Mouse (Mus musculus) MEL (cell line): ENCODE measurements around the gene Apod. TPM values are rescaled to one million over a fixed set of nuclear protein-coding genes. Genes with fewer than 3 reads are reported as not detected.

Source experiments
- DNase-seq: peaks from one replicate; pipeline ENCODE4 v3.0.0; 2011; ENCODE audit warnings: low read depth, low spot score
- H3K27ac ChIP-seq: 2 replicates; pipeline ENCODE4 v1.5.1; 2012; ENCODE audit warnings: low read depth, mild to moderate bottlenecking, control low read depth, low read length, moderate library complexity; ENCODE audit not compliant: control insufficient read depth
- H3K27me3 ChIP-seq, 2 experiments: fragments of 150-350 bp in 1 of 2; sonication (generic) in 1 of 2; 2 replicates each; pipeline ENCODE4 v1.6.1; 2012; ENCODE audit warnings: low read length in 2 of 2, mild to moderate bottlenecking in 2 of 2, improper control_type of control experiment in 1 of 2, moderate library complexity in 1 of 2; ENCODE audit not compliant: insufficient read depth in 2 of 2, control insufficient read depth in 1 of 2
- H3K36me3 ChIP-seq, 2 experiments: 2 replicates each; pipeline ENCODE4 v1.6.1; 2012 to 2014; ENCODE audit warnings: low read length in 2 of 2, improper control_type of control experiment in 1 of 2, inconsistent platforms in 1 of 2, mild to moderate bottlenecking in 1 of 2; ENCODE audit not compliant: insufficient read depth in 2 of 2, control insufficient read depth in 1 of 2
- H3K4me1 ChIP-seq, 2 experiments: fragments of 150-350 bp in 1 of 2; sonication (generic) in 1 of 2; 2 replicates each; pipeline ENCODE4 v1.6.1; 2012; ENCODE audit warnings: low read length in 2 of 2, improper control_type of control experiment in 1 of 2, mild to moderate bottlenecking in 1 of 2; ENCODE audit not compliant: insufficient read depth in 2 of 2, control insufficient read depth in 1 of 2
- H3K4me3 ChIP-seq, 2 experiments: fragments of 150-350 bp in 1 of 2; sonication (generic) in 1 of 2; 2 replicates each; pipeline ENCODE4 v1.5.1; 2012; ENCODE audit warnings: low read depth in 2 of 2, low read length in 2 of 2, mild to moderate bottlenecking in 2 of 2, moderate library complexity in 2 of 2, control low read depth in 1 of 2, improper control_type of control experiment in 1 of 2; ENCODE audit not compliant: control insufficient read depth in 1 of 2, insufficient read depth in 1 of 2
- H3K79me2 ChIP-seq: 2 replicates; pipeline ENCODE4 v1.6.1; 2012; ENCODE audit warnings: mild to moderate bottlenecking, low read length, moderate library complexity; ENCODE audit not compliant: control insufficient read depth, poor library complexity, insufficient read depth
- H3K9ac ChIP-seq: 2 replicates; pipeline ENCODE4 v1.6.1; 2012; ENCODE audit warnings: low read depth, mild to moderate bottlenecking, control low read depth, low read length, moderate library complexity; ENCODE audit not compliant: control insufficient read depth, poor library complexity, severe bottlenecking
- H3K9me3 ChIP-seq: fragments of 150-350 bp; sonication (generic); replicated peaks from 2 replicates; pipeline ENCODE4 v1.6.1; 2012; ENCODE audit warnings: mild to moderate bottlenecking, low read length, improper control_type of control experiment, moderate library complexity; ENCODE audit not compliant: insufficient read depth
- CHD1 ChIP-seq: IDR thresholded peaks from 2 replicates; pipeline ENCODE4 v1.6.1; 2012; ENCODE audit warnings: low read depth, mild to moderate bottlenecking, inconsistent platforms, low read length, improper control_type of control experiment
- CHD2 ChIP-seq: IDR thresholded peaks from 2 replicates; pipeline ENCODE4 v1.6.1; 2011; ENCODE audit warnings: low read length, improper control_type of control experiment
- CTCF ChIP-seq, 3 experiments: IDR thresholded peaks in 2 of 3; conservative IDR thresholded peaks in 1 of 3; 2 replicates each; pipeline ENCODE4 v1.5.1; 2011 to 2012; ENCODE audit warnings: low read length in 3 of 3, low read depth in 2 of 3, mild to moderate bottlenecking in 2 of 3, improper control_type of control experiment in 1 of 3, inconsistent platforms in 1 of 3, mixed read lengths in 1 of 3, moderate library complexity in 1 of 3; ENCODE audit not compliant: control insufficient read depth in 1 of 3, insufficient read depth in 1 of 3, poor library complexity in 1 of 3, severe bottlenecking in 1 of 3
- EP300 ChIP-seq, 2 experiments: IDR thresholded peaks; 2 replicates each; pipeline ENCODE4 v1.6.1; 2011; ENCODE audit warnings: improper control_type of control experiment in 2 of 2, low read length in 2 of 2, low read depth in 1 of 2, mild to moderate bottlenecking in 1 of 2
- ETS1 ChIP-seq: IDR thresholded peaks from 2 replicates; pipeline ENCODE4 v1.6.1; 2012; ENCODE audit warnings: low read depth, mild to moderate bottlenecking, inconsistent platforms, low read length, improper control_type of control experiment, moderate library complexity
- GATA1 ChIP-seq: IDR thresholded peaks from 2 replicates; pipeline ENCODE4 v1.6.1; 2011; ENCODE audit warnings: low read depth, low read length, improper control_type of control experiment
- JUND ChIP-seq: IDR thresholded peaks from 2 replicates; pipeline ENCODE4 v1.6.1; 2011; ENCODE audit warnings: low read depth, mild to moderate bottlenecking, improper control_type of control experiment, low read length
- MAX ChIP-seq: IDR thresholded peaks from 2 replicates; pipeline ENCODE4 v1.6.1; 2011; ENCODE audit warnings: low read length, improper control_type of control experiment
- MEF2A ChIP-seq: IDR thresholded peaks from 2 replicates; pipeline ENCODE4 v1.6.1; 2014; ENCODE audit warnings: low read depth, mild to moderate bottlenecking, inconsistent platforms, low read length, improper control_type of control experiment; ENCODE audit not compliant: poor library complexity, insufficient replicate concordance, severe bottlenecking; ENCODE audit errors: extremely low read depth
- MXI1 ChIP-seq: IDR thresholded peaks from 2 replicates; pipeline ENCODE4 v1.6.1; 2011; ENCODE audit warnings: mild to moderate bottlenecking, low read depth, low read length, improper control_type of control experiment
- MYB ChIP-seq: IDR thresholded peaks from 2 replicates; pipeline ENCODE4 v1.6.1; 2011; ENCODE audit warnings: mild to moderate bottlenecking, low read depth, low read length, improper control_type of control experiment
- POLR2A ChIP-seq, 2 experiments: IDR thresholded peaks; 2 replicates each; pipeline ENCODE4 v1.6.1; 2011 to 2012; ENCODE audit warnings: low read length in 2 of 2, mild to moderate bottlenecking in 2 of 2, control low read depth in 1 of 2, improper control_type of control experiment in 1 of 2, low read depth in 1 of 2, moderate library complexity in 1 of 2; ENCODE audit not compliant: control insufficient read depth in 1 of 2, insufficient read depth in 1 of 2, poor library complexity in 1 of 2
- POLR2AphosphoS2 ChIP-seq: IDR thresholded peaks from 2 replicates; pipeline ENCODE4 v1.6.1; 2011; ENCODE audit warnings: low read length, improper control_type of control experiment
- POLR2AphosphoS5 ChIP-seq: IDR thresholded peaks from 2 replicates; pipeline ENCODE4 v1.6.1; 2012; ENCODE audit warnings: low read depth, borderline replicate concordance, mild to moderate bottlenecking, inconsistent platforms, low read length, moderate library complexity, mixed read lengths
- RAD21 ChIP-seq: IDR thresholded peaks from 2 replicates; pipeline ENCODE4 v1.6.1; 2011; ENCODE audit warnings: mild to moderate bottlenecking, low read depth, low read length, improper control_type of control experiment
- SMC3 ChIP-seq: IDR thresholded peaks from 2 replicates; pipeline ENCODE4 v1.6.1; 2011; ENCODE audit warnings: low read depth, low read length, improper control_type of control experiment
- TAL1 ChIP-seq: IDR thresholded peaks from 2 replicates; pipeline ENCODE4 v1.6.1; 2012; ENCODE audit warnings: mild to moderate bottlenecking, inconsistent platforms, low read length, moderate library complexity, mixed read lengths
- TBP ChIP-seq: IDR thresholded peaks from 2 replicates; pipeline ENCODE4 v1.8.0; 2011; ENCODE audit warnings: low read depth, low read length, improper control_type of control experiment
- UBTF ChIP-seq: IDR thresholded peaks from 2 replicates; pipeline ENCODE4 v1.6.1; 2012; ENCODE audit warnings: low read depth, mild to moderate bottlenecking, inconsistent platforms, low read length, improper control_type of control experiment, moderate library complexity, borderline replicate concordance; ENCODE audit not compliant: insufficient read depth
- USF2 ChIP-seq, 2 experiments: IDR thresholded peaks; 2 replicates each; pipeline ENCODE4 v1.6.1; 2011 to 2012; ENCODE audit warnings: improper control_type of control experiment in 2 of 2, low read length in 2 of 2, borderline replicate concordance in 1 of 2, inconsistent platforms in 1 of 2, low read depth in 1 of 2, mild to moderate bottlenecking in 1 of 2; ENCODE audit not compliant: insufficient read depth in 1 of 2
- ZC3H11A ChIP-seq: IDR thresholded peaks from 2 replicates; pipeline ENCODE4 v1.6.1; 2012; ENCODE audit warnings: low read depth, mild to moderate bottlenecking, inconsistent platforms, low read length, improper control_type of control experiment
- ZMIZ1 ChIP-seq: IDR thresholded peaks from 2 replicates; pipeline ENCODE4 v1.6.1; 2012; ENCODE audit warnings: low read depth, mild to moderate bottlenecking, inconsistent platforms, low read length, improper control_type of control experiment, moderate library complexity
- polyA plus RNA-seq, 2 experiments: library from polyadenylated mRNA; stranded (reverse) in 1 of 2; unstranded in 1 of 2; fragments of >175 nt in 1 of 2; fragments of >200 nt in 1 of 2; gene quantifications; 2 replicates each; pipeline versions ENCODE4 v1.2.1 to v1.2.4; 2012; ENCODE audit warnings: low replicate concordance in 2 of 2, low read depth in 1 of 2; ENCODE audit not compliant: insufficient read length in 2 of 2, insufficient read depth in 1 of 2, missing spikeins in 1 of 2
- total RNA-seq: library from RNA; depleted of rRNA; stranded (reverse); fragments of 300-350 nt; gene quantifications from 2 replicates; pipeline ENCODE4 v1.2.3, GENCODE M21; 2012

Gene Apod
- total and polyA plus RNA-seq, 3 experiments = not detected

DNA sequence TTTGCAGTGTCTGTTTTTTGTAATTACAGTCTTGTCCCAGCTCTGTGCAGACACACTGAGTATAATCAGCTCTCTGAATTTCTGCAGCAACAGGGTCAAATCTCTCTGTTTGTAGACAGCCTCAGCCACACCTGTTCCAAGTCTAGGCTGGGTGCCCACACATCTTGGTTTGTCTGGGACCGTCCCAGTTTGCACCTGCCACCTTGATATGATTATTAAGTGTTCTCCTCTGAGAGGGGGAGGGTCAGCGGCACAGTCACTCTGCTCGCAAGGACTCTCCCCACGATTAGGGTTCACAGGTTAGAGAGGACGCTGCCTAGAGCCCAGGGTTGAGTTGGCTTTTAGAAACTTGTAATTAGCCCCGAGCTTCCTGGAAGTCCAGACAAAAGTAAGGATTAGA, 41.3 kb upstream of the Apod start:
- no peak for DNase-seq
- H3K36me3 ChIP-seq = peaks cover 0 to 10% of the 10 kb centered on the region in 2 experiments; a peak in 2 of 4 replicates
- TF ChIP-seq UBTF = no peak
- TF ChIP-seq MYB = no peak
- TF ChIP-seq MAX = no peak
- TF ChIP-seq TBP = no peak
- no peak for TF ChIP-seq MEF2A
- TF ChIP-seq MXI1 = no peak
- no peak for TF ChIP-seq GATA1
- no peak for TF ChIP-seq RAD21
- TF ChIP-seq TAL1 = no peak
- TF ChIP-seq EP300 (IDR thresholded peaks at IDR 0.05; ENCODE audit: low read depth in 1 of 2, low read length in 2 of 2) = no peak
- no peak for TF ChIP-seq USF2 (IDR thresholded peaks at IDR 0.05; ENCODE audit: borderline replicate concordance in 1 of 2, insufficient read depth in 1 of 2, low read depth in 1 of 2, low read length in 2 of 2)
- no peak for TF ChIP-seq ETS1
- no peak for TF ChIP-seq POLR2AphosphoS2
- no peak for TF ChIP-seq POLR2A (IDR thresholded peaks at IDR 0.05; ENCODE audit: control insufficient read depth in 1 of 2, insufficient read depth in 1 of 2, low read depth in 1 of 2, low read length in 2 of 2, poor library complexity in 1 of 2)
- no peak for TF ChIP-seq JUND
- TF ChIP-seq POLR2AphosphoS5 = no peak
- TF ChIP-seq ZMIZ1 = no peak
- no peak for TF ChIP-seq CHD2

DNA sequence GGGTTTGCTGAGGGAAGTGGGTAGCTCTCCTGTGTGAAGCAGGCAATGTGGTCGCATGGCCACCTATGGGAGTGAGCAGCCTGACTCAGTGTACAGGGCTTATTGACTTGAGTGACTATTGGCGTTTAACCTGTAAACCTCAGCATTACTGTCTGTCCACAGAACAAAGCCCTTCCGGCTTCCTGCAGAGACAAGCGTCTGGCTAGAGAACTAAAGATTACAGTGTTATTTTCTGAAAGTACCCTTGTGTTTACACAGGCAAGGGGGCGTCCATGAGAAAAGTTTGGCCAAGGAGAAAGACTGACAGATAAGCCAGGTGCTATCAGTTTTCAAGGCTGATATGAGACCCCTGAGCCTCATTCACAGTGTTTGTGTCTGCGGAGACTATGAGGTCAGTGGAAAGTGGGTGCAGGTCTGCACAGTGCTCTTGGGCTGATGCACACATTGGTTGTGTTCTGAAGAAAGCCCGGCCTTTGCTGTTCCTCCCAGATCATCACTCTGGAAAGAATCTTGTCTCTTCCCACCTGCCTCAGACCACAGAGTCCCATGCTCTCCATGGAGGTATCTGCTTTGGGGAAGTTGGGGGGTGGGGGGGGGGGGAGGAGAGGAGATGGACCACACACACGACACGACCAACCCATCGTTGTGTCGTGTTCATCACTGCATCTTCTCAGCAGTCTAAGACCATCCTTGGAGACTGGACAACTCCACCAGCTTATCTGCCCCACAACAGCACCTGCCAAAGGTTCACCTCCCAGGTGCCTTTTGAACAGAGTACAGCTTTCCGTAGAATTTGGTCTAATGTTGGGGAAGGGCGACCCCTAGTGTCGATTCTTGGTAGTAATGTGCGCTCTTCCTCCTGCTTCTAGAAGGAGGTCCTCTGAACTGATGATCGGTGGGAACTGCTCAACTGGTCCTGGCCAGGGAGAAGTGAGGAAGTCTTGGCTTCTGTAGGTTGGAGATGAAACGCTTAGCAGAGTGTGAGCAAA, 40.0 kb upstream of the Apod start:
- H3K36me3 ChIP-seq = peaks cover 0 to 10% of the 10 kb centered on the region in 2 experiments; a peak in 2 of 4 replicates
- DNase-seq = peak; percentile 83
- H3K4me3 ChIP-seq = no peak overlapping the region
- peak; percentile 65 to 92 (median 79) for TF ChIP-seq CTCF (IDR thresholded peaks at IDR 0.05 in 2 of 3, conservative IDR thresholded peaks at IDR 0.05 in 1 of 3; ENCODE audit: control insufficient read depth in 1 of 3, insufficient read depth in 1 of 3, low read depth in 2 of 3, low read length in 3 of 3, poor library complexity in 1 of 3, severe bottlenecking in 1 of 3)
- peak; percentile 90 for TF ChIP-seq ZC3H11A
- peak; percentile 97 for TF ChIP-seq RAD21
- TF ChIP-seq CHD1 = no peak
- peak; percentile 86 for TF ChIP-seq SMC3
- no peaks in the 10 kb centered on the region for H3K79me2 ChIP-seq
- no peaks in the 10 kb centered on the region for H3K9me3 ChIP-seq
- H3K27ac ChIP-seq = no peak overlapping the region
- no peaks in the 10 kb centered on the region; a peak in 1 of 4 replicates for H3K27me3 ChIP-seq
- no peak overlapping the region for H3K9ac ChIP-seq
- peaks cover 5 to 13% of the 10 kb centered on the region in 2 experiments for H3K4me1 ChIP-seq

More for the DNA sequence above, 41.3 kb upstream of the Apod start:
- no peaks in the 10 kb centered on the region; a peak in 1 of 4 replicates for H3K27me3 ChIP-seq
- H3K27ac ChIP-seq = no peak overlapping the region
- H3K9me3 ChIP-seq = no peaks in the 10 kb centered on the region
- no peak overlapping the region for H3K9ac ChIP-seq
- H3K4me1 ChIP-seq = peaks cover 5 to 14% of the 10 kb centered on the region in 2 experiments
- no peaks in the 10 kb centered on the region for H3K79me2 ChIP-seq
- H3K4me3 ChIP-seq = no peak overlapping the region
